Mouse (Mus musculus) heart, adult 2 months (tissue): Measurements from ENCODE around the gene Nceh1. TPM values are rescaled to one million over a fixed set of nuclear protein-coding genes. Genes with fewer than 3 reads are reported as not detected.

Source experiments
- DNase-seq, 2 experiments: peaks; one replicate each; pipeline ENCODE4 v3.0.0; 2021
- H3K27ac ChIP-seq: fragments of 200-600 bp; 2 replicates; pipeline ENCODE4 v1.8.1; 2022
- H3K27me3 ChIP-seq: fragments of 200-500 bp; 2 replicates; pipeline ENCODE4 v1.6.1; 2012; ENCODE audit warnings: mild to moderate bottlenecking, low read length, inconsistent platforms, mixed read lengths; ENCODE audit not compliant: control insufficient read depth, insufficient read depth
- H3K36me3 ChIP-seq: fragments of 200-500 bp; 2 replicates; pipeline ENCODE4 v1.6.1; 2012; ENCODE audit warnings: low read length, inconsistent platforms; ENCODE audit not compliant: control insufficient read depth, insufficient read depth
- H3K4me1 ChIP-seq: fragments of 200-500 bp; 2 replicates; pipeline ENCODE4 v1.6.1; 2011; ENCODE audit warnings: low read length; ENCODE audit not compliant: control insufficient read depth, insufficient read depth
- H3K4me3 ChIP-seq: fragments of 200-600 bp; 2 replicates; pipeline ENCODE4 v1.8.1; 2022
- H3K79me2 ChIP-seq: fragments of 200-500 bp; replicated peaks from 2 replicates; pipeline ENCODE4 v1.6.1; 2012; ENCODE audit warnings: mild to moderate bottlenecking, inconsistent platforms, low read length, moderate library complexity, mixed read lengths; ENCODE audit not compliant: control insufficient read depth, insufficient read depth
- H3K9ac ChIP-seq: fragments of 200-500 bp; 2 replicates; pipeline ENCODE4 v1.6.1; 2012; ENCODE audit warnings: low read depth, mild to moderate bottlenecking, control low read depth, inconsistent platforms, low read length, mixed read lengths
- CTCF ChIP-seq: fragments of 200-600 bp; IDR thresholded peaks from 2 replicates; pipeline ENCODE4 v1.8.1; 2022; ENCODE audit warnings: antibody characterized with exemption, mild to moderate bottlenecking, moderate library complexity
- EP300 ChIP-seq: fragments of 200-500 bp; IDR thresholded peaks from 2 replicates; pipeline ENCODE4 v1.6.1; 2011; ENCODE audit warnings: low read depth, low read length, control low read depth; ENCODE audit not compliant: insufficient read depth
- POLR2A ChIP-seq: fragments of 200-500 bp; IDR thresholded peaks from 2 replicates; pipeline ENCODE4 v1.6.1; 2011; ENCODE audit warnings: mild to moderate bottlenecking, low read depth, low read length, control low read depth; ENCODE audit not compliant: insufficient read depth
- WGBS: fragments of 180-500 bp; shearing (Covaris S2); methylation state at CpG from one replicate; pipeline ENCODE4 v1.1.7; 2018; 5-methylcytosine and 5-hydroxymethylcytosine counted together
- intact Hi-C: fragments of 180-260 bp; cut with DNase I; formaldehyde crosslinking; loops from one replicate; pipeline ENCODE4 v1.15.1; 2025
- polyA plus RNA-seq: library from polyadenylated mRNA; depleted of rRNA; stranded (reverse); fragments of >200 nt; gene quantifications from 2 replicates; pipeline ENCODE4 v1.2.3, GENCODE M21; 2012
- total RNA-seq, 2 experiments: library from RNA; stranded (reverse); gene quantifications; 2 replicates each; pipeline ENCODE4 v1.2.3; 2021

The Nceh1 gene
- total and polyA plus RNA-seq, 3 experiments = 81.3 to 233 (median 201) TPM

DNA sequence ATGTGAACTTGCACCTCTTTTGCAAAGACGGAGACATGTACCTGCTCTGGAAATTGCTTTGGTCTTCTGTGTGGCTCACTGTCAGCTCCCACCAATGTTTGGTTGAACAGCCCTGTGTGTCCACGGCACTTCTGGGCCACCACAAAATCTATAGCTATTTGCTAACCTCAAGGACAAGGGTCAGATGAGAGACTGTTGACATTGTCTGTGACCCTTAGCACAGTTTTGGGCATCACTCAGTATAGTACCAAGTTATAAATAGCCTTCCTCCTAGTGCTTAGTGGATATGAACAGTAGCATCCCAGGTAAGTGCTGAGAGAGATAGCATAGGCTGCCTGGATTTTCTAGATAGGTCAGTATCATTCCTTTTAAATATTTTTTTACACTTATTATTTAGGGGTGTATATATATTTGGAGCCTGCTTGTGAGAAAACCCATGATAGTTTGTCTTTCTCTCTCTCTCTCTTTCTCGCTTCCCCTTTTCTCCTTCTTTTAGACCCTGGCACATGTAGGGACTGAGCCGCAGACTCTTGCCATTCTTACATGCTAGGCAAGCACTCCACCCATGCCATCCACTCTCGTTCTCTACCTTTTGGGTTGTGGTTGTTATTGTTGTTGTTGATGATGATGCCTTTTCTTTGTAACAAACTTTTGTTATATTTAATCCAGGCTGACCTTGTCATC is 19.1 kb downstream of the Nceh1 start:
- TF ChIP-seq CTCF = no peak
- no peak for TF ChIP-seq EP300
- TF ChIP-seq POLR2A = no peak
- DNase-seq = no peak
- 68% methylated on average over 5 of the region's 5 CpGs for WGBS
- intact Hi-C loops = no loop called here
- Histone ChIP-seq H3K4me3 (no peak overlapping the region), H3K36me3 (no peaks in the 10 kb centered on the region; the same call in 1 of the 2 replicates), H3K27me3 (no peaks in the 10 kb centered on the region), H3K27ac (peak overlapping the region; percentile 66), H3K9ac (no peak overlapping the region), H3K4me1 (peaks cover 12% of the 10 kb centered on the region), H3K79me2 (no peaks in the 10 kb centered on the region; the same call in 1 of the 2 replicates)

DNA sequence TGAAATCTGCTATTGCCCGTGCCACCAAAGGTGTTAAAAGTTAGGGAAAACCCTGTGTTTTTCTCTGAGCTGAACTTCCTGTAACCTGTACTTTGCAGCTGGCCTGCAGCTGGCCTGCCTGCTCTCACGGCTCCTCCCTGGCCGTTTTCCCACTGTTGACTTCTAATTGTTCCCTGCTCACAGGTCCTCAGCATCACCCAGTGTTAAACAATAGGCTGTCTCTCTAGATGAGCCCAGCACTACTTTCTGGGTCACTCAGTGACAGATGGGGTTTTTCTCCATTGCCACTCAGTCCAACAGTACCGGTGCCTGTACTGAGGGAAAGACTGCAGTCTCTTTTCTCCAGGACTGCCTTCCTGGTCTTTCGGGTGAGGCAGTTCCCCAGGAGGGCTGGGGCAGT is 22.3 kb downstream of the Nceh1 start:
- TF ChIP-seq EP300 (no peak), CTCF (no peak), POLR2A (no peak)
- H3K27me3 ChIP-seq = no peaks in the 10 kb centered on the region
- no peak overlapping the region for H3K9ac ChIP-seq
- peaks cover 12% of the 10 kb centered on the region for H3K4me1 ChIP-seq
- WGBS = 14% methylated on average over 5 of the region's 5 CpGs
- intact Hi-C loops = no loop called here
- peak overlapping the region; percentile 41 for H3K27ac ChIP-seq
- no peak for DNase-seq
- H3K4me3 ChIP-seq = no peak overlapping the region
- no peaks in the 10 kb centered on the region; the same call in 1 of the 2 replicates for H3K36me3 ChIP-seq
- no peaks in the 10 kb centered on the region for H3K79me2 ChIP-seq

DNA sequence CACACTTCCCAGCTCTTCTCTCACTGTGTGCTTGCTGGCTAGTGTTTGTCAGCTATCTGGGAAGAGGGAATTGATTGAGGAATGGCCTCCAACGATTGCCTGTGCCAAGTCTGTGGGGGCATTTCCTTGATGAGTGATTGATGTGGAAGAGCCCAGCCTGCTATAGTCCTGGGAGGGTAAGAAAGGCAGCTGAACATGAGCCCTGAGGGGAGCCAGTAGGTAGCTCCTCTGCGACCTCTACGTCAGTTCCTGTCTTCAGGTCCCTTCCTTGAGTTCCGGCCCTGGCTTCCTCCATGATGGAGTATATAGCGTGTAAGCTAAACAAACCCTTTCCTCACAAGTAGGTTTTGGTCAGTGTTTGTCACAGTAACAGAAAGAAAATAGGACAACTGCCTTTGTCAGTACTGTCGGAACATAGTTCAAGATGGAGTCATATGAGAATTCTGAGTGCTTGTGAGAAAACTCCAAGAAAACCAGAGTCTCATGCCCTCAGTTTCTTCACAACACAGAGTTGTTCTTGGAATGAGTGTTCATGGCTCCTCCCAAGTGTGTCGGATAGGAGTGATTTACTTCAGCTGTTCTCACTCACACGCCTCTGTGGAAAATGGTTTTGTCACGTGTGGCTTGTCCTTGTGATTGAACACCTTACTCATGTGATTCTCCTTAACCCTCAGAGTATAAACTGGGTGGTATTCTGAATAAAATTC is 22.9 kb downstream of the Nceh1 start:
- no peaks in the 10 kb centered on the region for H3K79me2 ChIP-seq
- intact Hi-C loops = no loop called here
- TF ChIP-seq EP300 = no peak
- TF ChIP-seq CTCF = no peak
- no peak for TF ChIP-seq POLR2A
- H3K36me3 ChIP-seq = no peaks in the 10 kb centered on the region; the same call in 1 of the 2 replicates
- H3K27me3 ChIP-seq = no peaks in the 10 kb centered on the region
- no peak overlapping the region for H3K4me3 ChIP-seq
- H3K9ac ChIP-seq = no peak overlapping the region
- WGBS = 62% methylated on average over 9 of the region's 9 CpGs
- H3K27ac ChIP-seq = peak overlapping the region; percentile 41
- peaks cover 12% of the 10 kb centered on the region for H3K4me1 ChIP-seq
- no peak for DNase-seq

DNA sequence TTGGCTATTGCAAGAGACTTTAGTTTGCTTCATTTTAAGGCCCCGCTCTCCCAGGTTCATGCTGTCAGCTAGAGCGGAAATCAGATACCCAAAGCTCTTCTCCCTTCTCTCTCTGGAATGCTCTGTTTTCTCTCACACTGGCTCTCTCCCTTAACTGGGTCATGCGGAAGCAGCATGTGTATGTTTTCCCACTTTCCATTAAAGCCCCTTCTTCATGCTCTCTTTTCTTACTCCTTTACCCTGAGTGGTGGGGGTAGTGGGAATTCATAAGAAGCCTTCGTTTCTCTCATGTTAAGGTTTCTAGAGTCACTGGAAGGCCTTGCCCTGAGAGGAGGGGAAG is 23.4 kb downstream of the Nceh1 start:
- intact Hi-C loops = no loop called here
- Histone ChIP-seq H3K27me3 (no peaks in the 10 kb centered on the region), H3K9ac (no peak overlapping the region), H3K79me2 (no peaks in the 10 kb centered on the region), H3K4me1 (peaks cover 12% of the 10 kb centered on the region), H3K4me3 (no peak overlapping the region), H3K36me3 (no peaks in the 10 kb centered on the region; the same call in 1 of the 2 replicates), H3K27ac (no peak overlapping the region; the same call in 1 of the 2 replicates)
- DNase-seq = no peak
- TF ChIP-seq CTCF (no peak), EP300 (no peak), POLR2A (no peak)
- WGBS = 72% methylated on average over 4 of the region's 4 CpGs

DNA sequence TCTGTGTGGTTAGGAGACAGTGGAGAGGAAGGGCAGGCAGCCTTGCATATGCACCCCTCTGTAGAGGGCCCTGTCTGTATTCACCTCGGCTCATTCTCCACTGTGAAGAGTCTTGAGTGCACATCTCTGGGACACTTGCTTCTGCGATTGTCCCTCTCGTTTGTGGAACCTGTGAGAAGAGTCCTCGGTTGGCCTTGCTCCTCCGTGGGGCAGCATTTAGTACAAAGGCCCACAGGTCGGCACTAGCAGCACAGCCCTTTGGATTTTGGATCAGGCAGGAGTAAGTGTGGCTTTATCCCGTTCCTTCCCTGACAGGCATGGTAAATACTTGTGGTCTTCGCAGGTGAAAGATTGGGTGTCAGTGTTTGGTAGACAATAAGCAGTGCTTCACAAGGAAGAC is 23.8 kb downstream of the Nceh1 start:
- TF ChIP-seq CTCF (no peak), POLR2A (no peak), EP300 (no peak)
- H3K4me1 ChIP-seq = peaks cover 12% of the 10 kb centered on the region
- H3K9ac ChIP-seq = no peak overlapping the region
- 83% methylated on average over 8 of the region's 8 CpGs for WGBS
- H3K36me3 ChIP-seq = no peaks in the 10 kb centered on the region; the same call in 1 of the 2 replicates
- H3K4me3 ChIP-seq = no peak overlapping the region
- no peaks in the 10 kb centered on the region for H3K79me2 ChIP-seq
- H3K27ac ChIP-seq = no peak overlapping the region; the same call in 1 of the 2 replicates
- no peaks in the 10 kb centered on the region for H3K27me3 ChIP-seq
- no peak for DNase-seq
- intact Hi-C loops = no loop called here

DNA sequence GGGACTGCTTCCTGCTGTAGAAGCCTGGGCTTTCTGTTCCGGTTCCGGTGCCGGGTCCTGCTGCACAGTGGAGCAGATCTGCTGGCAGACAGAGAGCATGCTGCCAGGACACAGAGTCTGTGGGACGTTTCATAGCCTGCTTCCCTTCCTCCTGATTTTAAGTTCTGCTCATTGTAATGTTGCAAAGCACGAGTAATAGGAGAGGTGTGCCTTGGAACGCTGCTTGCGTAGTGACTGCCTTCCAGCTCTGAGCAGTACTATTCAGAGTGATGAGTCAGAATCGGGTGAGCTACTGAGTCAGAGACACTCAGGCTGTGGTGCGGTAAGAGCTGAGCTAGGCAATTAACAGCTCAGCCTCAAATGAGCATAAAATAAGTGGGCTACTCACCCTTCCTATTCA is 26.9 kb downstream of the Nceh1 start:
- H3K79me2 ChIP-seq = no peaks in the 10 kb centered on the region
- peaks cover 8% of the 10 kb centered on the region for H3K4me1 ChIP-seq
- TF ChIP-seq CTCF (no peak), POLR2A (no peak), EP300 (no peak)
- no peaks in the 10 kb centered on the region for H3K27me3 ChIP-seq
- H3K4me3 ChIP-seq = no peak overlapping the region
- H3K36me3 ChIP-seq = no peaks in the 10 kb centered on the region
- WGBS = 70% methylated on average over 9 of the region's 9 CpGs
- H3K27ac ChIP-seq = no peak overlapping the region; the same call in 1 of the 2 replicates
- intact Hi-C loops = no loop called here
- DNase-seq = no peak
- H3K9ac ChIP-seq = no peak overlapping the region
